Mouse (Mus musculus): ENCODE data around the gene Paip2b.
"Not testable (repeated sequence)": the region's sequence is repeated elsewhere in the genome, so short reads cannot be mapped to it uniquely, and the experiment has no call there.

The Paip2b gene

DNA sequence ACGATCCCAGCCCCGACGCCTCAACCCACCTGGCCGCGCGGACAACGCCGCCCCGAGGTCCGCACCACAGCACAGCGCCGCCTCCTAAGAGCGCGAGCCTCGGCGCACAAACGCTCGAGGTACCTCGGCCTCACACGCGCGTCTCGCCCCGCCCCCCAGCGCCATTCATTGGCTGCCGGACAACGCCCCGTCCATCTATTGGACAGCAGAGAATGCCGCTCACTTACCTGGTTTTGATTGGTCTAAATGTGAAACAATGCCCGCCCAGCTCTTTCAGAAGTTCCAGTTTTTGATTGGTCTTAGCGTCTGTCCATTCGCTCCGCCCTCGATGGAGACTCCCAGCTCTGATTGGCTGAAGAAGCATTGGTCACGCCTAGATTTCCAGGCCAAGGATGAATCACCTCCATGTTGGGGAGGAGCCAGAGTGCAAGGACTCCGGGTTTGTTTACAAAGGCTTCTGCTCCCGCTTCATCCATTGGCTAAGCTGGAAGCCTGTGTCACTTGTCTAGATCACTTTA is at the start of gene Paip2b:
Paip2b (minus strand) TSS at position 136 of the 518 bp plus-strand sequence.
- peak; percentile 97 for DNase-seq (ENCODE audit: extremely low spot score)

DNA sequence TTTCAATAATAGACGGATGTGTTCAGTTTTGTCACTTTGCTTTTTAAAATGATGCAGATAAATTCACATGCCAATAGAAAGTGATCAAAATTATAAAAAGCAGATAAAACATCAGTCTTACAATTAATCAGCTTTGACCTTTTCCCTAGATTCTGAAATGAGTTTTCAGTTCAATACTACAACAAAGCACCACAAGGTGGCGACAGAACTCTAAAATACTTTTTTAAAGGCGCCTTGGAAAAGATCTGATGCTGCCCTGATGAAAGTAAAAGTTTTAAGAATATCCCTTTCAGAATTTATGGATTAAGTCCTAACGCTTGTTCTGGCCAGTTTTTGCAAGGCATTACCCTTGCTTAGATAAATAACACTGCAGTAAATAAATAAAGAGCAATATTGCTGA is 48.3 kb upstream of the Paip2b start:
- peak; percentile 45 for DNase-seq (ENCODE audit: extremely low spot score)

DNA sequence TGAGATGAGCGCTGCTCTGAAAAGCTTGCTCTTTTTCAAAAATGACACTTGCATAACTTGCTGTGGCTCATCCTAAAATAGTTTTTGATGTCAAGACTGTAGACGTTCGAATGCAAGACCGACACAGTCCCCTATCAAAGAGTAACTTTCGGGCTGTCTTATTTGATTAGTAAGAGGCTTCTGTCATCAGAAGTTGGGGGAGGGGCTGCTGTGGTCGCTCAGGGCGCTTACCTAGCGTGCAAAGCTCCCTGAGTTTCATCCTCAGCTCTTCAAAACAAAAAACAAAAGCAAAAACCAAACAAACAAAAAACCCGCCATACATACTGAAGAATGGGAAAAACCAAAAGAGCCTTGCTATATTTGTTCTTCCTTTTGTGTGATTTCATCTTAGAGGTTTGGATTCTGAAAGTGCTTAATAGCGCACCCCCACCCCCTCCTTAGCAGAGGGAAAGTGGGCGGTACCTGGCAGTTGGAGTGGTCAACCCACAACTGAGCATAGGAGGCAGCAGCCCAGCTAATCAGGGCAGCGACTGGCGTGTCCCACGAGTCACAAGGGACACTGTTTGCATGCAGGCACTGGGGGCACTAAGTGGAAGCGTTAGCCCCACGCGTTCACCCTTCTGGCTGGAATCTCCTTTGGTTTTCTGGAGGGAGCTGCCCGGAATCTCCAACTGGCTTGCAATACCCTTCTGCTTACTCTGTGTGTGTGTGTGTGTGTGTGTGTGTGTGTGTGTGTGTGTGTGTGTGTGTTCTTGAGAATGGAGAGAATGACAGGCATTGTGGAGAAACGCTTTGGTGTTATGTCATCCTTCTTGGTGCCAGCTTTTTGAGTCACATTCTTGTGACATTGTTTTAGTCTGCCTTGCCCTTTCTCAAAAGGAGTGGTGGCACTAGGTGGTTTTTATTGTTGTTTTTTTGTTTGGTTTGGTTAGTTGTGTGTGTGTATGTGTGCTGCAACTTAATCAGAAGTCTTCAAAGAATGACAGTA is 36.4 kb upstream of the Paip2b start:
- peak; percentile 34 for DNase-seq (ENCODE audit: extremely low spot score)

GRCm38 (mm10) chr6:83866954-83867597 is 35.5 kb upstream of the Paip2b start, which contains the start of gene Zfp638:
TSS of gene Zfp638 (plus strand) at chr6:83867109.
- peak; percentile 97 for DNase-seq (ENCODE audit: extremely low spot score)

DNA sequence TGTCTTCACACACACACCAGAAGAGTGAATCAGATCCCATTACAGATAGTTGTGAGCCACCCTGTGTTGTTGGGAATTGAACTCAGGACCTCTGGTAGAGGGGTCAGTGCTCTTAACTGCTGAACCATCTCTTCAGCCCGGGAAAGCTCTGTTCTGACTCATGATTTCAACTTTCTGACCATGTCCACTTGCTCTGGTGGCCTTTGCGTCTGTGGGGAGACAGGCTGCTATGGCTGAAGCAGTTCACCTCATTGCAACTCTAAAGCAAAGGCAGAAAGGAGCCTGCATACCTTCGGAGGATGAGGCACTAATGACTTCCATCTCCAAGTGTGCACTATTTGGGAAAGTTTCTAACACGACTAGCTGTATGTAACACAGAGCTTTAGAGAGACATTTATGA is 34.9 kb upstream of the Paip2b start:
- no peak for DNase-seq (ENCODE audit: extremely low spot score)

DNA sequence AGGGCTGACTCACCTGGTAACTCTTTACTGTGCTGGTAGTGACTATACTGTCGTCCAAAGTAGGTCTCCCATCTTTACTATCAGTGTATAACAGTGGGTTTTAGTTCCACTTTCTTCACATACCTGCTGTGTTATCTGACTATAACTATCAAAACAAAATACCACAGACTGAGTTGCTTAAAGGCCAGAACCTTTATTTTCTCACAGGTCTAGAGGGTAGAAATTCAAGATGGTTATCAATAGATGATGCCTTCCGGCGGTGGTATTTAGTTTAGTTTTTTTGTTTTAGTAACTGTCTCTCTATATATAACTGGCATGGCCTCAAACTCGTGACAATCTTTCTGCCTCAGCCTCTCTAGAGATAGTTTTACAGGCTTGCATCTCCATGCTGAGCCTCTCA is 32.0 kb upstream of the Paip2b start:
- no peak for DNase-seq (ENCODE audit: extremely low spot score)

GRCm38 (mm10) chr6:83860033-83860432 is 28.5 kb upstream of the Paip2b start:
- no peak for DNase-seq (ENCODE audit: extremely low spot score)

DNA sequence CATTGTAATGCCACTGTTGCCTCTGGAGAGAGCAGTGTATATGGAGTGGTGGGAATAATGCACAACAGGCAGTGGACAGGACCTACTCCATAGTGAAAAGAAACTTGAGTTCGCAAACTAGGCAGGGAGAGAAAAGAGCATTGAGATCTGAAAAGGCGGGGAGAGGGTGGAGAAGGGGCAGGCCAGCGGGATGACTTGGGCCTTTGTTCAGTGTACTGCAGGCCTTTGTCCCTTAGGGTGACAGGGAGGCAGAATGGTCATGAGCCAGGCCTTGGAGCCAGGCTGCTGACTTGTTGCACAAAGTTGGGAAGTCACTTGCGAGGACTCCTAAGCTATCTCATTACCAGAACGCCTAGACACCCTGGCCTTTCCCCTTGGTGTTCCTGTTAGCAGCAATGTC is 25.9 kb upstream of the Paip2b start:
- DNase-seq (ENCODE audit: extremely low spot score) = peak; percentile 8

GRCm38 (mm10) chr6:83849446-83849845 is 17.9 kb upstream of the Paip2b start:
- no peak for DNase-seq (ENCODE audit: extremely low spot score)

GRCm38 (mm10) chr6:83846141-83846540 is 14.6 kb upstream of the Paip2b start:
- no peak for DNase-seq (ENCODE audit: extremely low spot score)

DNA sequence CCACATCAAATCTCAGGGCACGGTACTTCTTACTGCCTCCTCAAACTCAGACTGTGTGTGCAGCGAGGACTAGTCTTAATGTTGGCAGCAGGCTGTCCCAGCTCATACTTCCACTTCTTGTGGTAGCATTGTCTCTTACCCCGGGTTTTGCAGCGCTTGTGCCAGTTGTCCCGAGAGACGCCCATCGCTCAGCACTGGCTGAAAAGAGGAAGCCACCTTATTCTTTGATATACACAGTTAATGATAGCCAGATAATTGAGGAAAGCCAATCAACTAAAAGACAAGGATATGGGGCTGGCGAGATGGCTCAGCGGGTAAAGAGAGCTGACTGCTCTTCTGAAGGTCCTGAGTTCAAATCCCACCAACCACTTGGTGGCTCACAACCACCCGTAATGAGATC is 13.4 kb upstream of the Paip2b start:
- DNase-seq (ENCODE audit: extremely low spot score) = no peak

- DNase-seq (ENCODE audit: extremely low spot score) = no peak
Measured at GRCm38 (mm10) chr6:83840086-83840485, 8.5 kb upstream of the Paip2b start.

GRCm38 (mm10) chr6:83838046-83838445 is 6.5 kb upstream of the Paip2b start:
- DNase-seq (ENCODE audit: extremely low spot score) = no peak

- DNase-seq (ENCODE audit: extremely low spot score) = no peak
Measured at GRCm38 (mm10) chr6:83836826-83837225, 5.3 kb upstream of the Paip2b start.

DNA sequence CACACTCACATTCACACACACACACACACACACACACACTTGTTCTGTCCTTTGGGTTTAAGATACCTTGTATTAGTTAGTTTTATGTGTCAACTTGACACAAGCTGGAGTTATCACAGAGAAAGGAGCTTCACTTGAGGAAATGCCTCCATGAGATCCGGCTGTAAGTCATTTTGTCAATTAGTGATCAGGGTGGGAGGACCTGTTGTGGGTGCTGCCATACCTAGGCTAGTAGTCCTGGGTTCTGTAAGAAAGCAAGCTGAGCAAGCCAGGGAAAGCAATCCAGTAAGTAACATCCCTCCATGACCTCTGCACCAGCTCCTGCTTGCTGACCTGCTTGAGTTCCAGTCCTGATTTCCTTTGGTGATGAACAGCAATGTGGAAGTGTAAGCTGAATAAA is 852 bp upstream of the Paip2b start:
- DNase-seq (ENCODE audit: extremely low spot score) = not testable (repeated sequence)

GRCm38 (mm10) chr6:83830941-83831605 is 468 bp downstream of the Paip2b start:
- no peak for DNase-seq (ENCODE audit: extremely low spot score)

DNA sequence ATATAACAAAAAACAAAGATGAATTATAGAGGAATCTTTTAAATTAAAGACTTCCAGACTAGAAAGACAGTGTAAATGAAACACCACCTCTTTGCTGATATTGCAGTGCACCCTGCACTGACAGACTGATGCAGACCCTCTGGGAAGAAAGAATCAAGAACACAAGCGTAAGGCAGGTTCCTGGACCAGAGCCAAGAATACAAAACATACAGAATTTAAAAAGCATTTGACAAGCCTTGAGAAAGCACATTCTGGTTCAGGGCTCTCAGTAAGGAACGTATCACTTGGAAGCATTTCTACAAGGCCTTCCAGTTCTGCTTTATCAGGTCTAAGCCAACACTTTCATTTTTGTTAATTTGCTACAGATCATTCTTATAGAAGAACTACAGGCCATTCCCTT is 9.7 kb downstream of the Paip2b start:
- no peak for DNase-seq (ENCODE audit: extremely low spot score)

DNA sequence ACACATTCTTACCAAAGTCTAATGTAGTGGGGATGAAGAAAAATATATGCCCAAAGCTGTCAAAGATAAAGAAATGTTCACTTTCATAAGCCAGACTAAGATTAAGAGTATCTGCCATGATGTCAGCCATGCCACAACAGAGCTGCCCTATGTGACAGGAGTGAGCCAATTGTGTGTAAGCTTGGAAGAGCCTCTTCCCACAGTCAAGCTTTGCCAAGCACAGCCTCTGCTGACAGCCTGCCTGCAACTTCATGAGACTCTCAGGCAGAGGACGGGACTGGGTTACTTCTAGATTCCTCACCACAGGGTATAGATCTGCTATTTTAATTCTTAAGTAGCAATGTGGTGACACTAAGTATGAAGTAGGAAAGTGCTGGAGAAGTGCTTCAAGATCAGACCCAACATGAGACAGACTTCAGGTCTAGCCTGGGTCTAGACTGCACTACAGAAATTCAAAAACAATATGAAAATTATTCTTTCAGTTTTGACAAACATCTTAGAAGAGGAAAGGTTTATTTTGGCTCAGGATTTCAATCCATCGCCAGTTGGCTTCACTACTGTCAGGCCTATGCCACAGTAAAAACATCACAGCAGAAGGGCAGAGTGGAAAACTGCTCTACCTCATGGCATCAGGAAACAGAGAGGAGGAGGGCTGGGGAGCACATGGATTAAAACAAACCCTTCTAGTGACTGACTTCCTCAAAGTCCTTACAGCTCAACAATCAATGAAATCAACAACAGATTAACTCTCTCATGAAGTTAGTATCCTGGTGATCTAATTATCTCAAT is 10.6 kb downstream of the Paip2b start:
- no peak for DNase-seq (ENCODE audit: extremely low spot score)

DNA sequence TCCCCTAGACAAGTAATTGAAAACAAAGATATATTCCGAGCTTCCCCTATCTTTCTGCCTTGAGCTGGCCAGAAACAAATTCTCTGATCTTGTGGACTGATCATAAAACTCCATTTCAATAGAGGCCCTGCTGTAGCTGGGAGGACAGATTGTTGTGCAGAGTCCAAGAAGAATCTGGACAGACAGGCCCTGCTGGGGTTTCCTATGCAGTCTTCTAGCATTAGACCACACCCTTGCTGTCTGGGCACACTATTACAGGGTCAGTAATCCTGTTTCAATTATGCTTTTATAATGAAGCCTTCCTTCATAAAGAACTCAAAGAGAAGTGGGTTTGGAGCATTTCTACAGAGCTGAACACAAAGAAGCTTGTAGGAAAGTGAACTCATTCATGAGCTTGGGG is 12.5 kb downstream of the Paip2b start:
- no peak for DNase-seq (ENCODE audit: extremely low spot score)

- DNase-seq (ENCODE audit: extremely low spot score) = no peak
Measured at GRCm38 (mm10) chr6:83815801-83816200, 15.7 kb downstream of the Paip2b start.

DNA sequence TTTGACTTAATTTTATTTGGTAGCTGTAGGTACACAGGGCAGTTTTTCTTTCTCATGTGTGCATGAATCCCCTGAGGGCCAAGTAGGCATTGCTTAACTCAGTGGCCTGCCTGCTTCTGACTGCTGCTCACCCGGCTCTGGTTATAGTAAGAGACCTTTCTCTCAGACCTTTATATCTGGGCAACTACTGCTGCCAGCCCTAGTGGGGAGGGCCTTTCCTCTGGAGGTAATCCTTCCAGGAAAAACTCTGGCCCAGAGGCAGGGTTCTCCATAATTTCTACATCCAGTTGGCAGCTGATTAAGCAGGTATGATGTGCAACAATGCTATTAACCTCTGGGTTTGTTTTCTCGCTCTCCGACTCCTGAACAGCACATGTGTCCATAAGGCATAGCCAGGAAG is 28.7 kb downstream of the Paip2b start:
- DNase-seq (ENCODE audit: extremely low spot score) = no peak

All from embryo, embryonic 9.5 days (tissue).